Mouse (Mus musculus) G1E (cell line): ENCODE measurements around the gene Ccnk. TPM values are rescaled to one million over a fixed set of nuclear protein-coding genes. Genes with fewer than 3 reads are reported as not detected.

Experiments used
- ATAC-seq: 2 replicates; pipeline ENCODE4 v1.8.0; 2016; ENCODE audit warnings: mild to moderate bottlenecking; ENCODE audit not compliant: insufficient number of reproducible peaks, poor library complexity, low FRiP score, severe bottlenecking; ENCODE audit errors: extremely low read depth
- DNase-seq: peaks from one replicate; pipeline ENCODE4 v3.0.0; 2012; ENCODE audit warnings: low spot score
- H3K27me3 ChIP-seq: 2 replicates; pipeline ENCODE4 v1.6.1; 2012; ENCODE audit warnings: mild to moderate bottlenecking, low read length, inconsistent platforms; ENCODE audit not compliant: insufficient read depth
- H3K36me3 ChIP-seq: replicated peaks from 2 replicates; pipeline ENCODE3; 2012; ENCODE audit warnings: mild to moderate bottlenecking, inconsistent platforms
- H3K4me1 ChIP-seq: 2 replicates; pipeline ENCODE4 v1.6.1; 2012; ENCODE audit warnings: low read depth, low read length, inconsistent platforms, mixed read lengths; ENCODE audit not compliant: insufficient read depth
- H3K4me3 ChIP-seq: 2 replicates; pipeline ENCODE4 v1.5.1; 2012; ENCODE audit warnings: low read depth, mild to moderate bottlenecking, inconsistent platforms, low read length, moderate library complexity, mixed read lengths
- H3K9me3 ChIP-seq: replicated peaks from 2 replicates; pipeline ENCODE4 v1.6.1; 2012; ENCODE audit warnings: inconsistent platforms
- CTCF ChIP-seq: IDR thresholded peaks from 2 replicates; pipeline ENCODE4 v1.5.1; 2012; ENCODE audit warnings: low read depth, low read length, inconsistent platforms, mixed read lengths
- GATA1 ChIP-seq: IDR thresholded peaks from 2 replicates; pipeline ENCODE4 v1.6.1; 2012; ENCODE audit warnings: borderline replicate concordance, low read length, inconsistent platforms, mixed read lengths
- GATA2 ChIP-seq: IDR thresholded peaks from 2 replicates; pipeline ENCODE4 v1.6.1; 2012; ENCODE audit warnings: low read depth, low read length, inconsistent platforms, borderline replicate concordance
- POLR2AphosphoS5 ChIP-seq: IDR thresholded peaks from 2 replicates; pipeline ENCODE4 v1.6.1; 2012; ENCODE audit warnings: low read depth, low read length, inconsistent platforms; ENCODE audit not compliant: insufficient replicate concordance
- TAL1 ChIP-seq: conservative IDR thresholded peaks from 2 replicates; pipeline ENCODE4 v1.6.1; 2012; ENCODE audit warnings: low read depth, low read length, inconsistent platforms, mixed read lengths
- polyA plus RNA-seq: library from polyadenylated mRNA; stranded (reverse); fragments of >175 nt; gene quantifications from 2 replicates; pipeline ENCODE4 v1.2.3, GENCODE M21; 2012
- total RNA-seq, 2 experiments: library from RNA; stranded (forward) in 1 of 2; stranded (reverse) in 1 of 2; fragments of 200-1000 nt in 1 of 2; fragments of >200 nt in 1 of 2; fragmentation: Nextera tagmentation in 1 of 2; gene quantifications; 2 replicates each; pipeline ENCODE4 v1.2.3; 2014 to 2017

Gene Ccnk
- total and polyA plus RNA-seq, 3 experiments, result 13.9 to 214 (median 206) TPM

- H3K4me1 ChIP-seq, result no peaks in the 10 kb centered on the region
- TF ChIP-seq GATA1 (no peak), TAL1 (no peak)
- no peak for ATAC-seq
These were observed 32.7 kb downstream of the Ccnk start for GRCm38 (mm10) chr12:108212071-108212470.

GRCm38 (mm10) chr12:108212476-108212875 lies 33.1 kb downstream of the Ccnk start:
- no peak for TF ChIP-seq GATA2
- TF ChIP-seq TAL1, result no peak
- TF ChIP-seq CTCF, result no peak
- TF ChIP-seq GATA1, result no peak
- no peak for TF ChIP-seq POLR2AphosphoS5
- Histone ChIP-seq H3K36me3 (no peaks in the 10 kb centered on the region), H3K9me3 (peaks cover 76% of the 10 kb centered on the region), H3K4me3 (no peak overlapping the region), H3K27me3 (no peaks in the 10 kb centered on the region; the same call in 1 of the 2 replicates), H3K4me1 (no peaks in the 10 kb centered on the region)
- no peak for DNase-seq
- ATAC-seq, result no peak

More at GRCm38 (mm10) chr12:108212071-108212470, 32.7 kb downstream of the Ccnk start:
- Histone ChIP-seq H3K36me3 (no peaks in the 10 kb centered on the region), H3K27me3 (no peaks in the 10 kb centered on the region; the same call in 1 of the 2 replicates), H3K9me3 (peaks cover 72% of the 10 kb centered on the region), H3K4me3 (no peak overlapping the region)
- DNase-seq, result no peak

- Histone ChIP-seq H3K9me3 (peaks cover 84% of the 10 kb centered on the region), H3K27me3 (no peaks in the 10 kb centered on the region; the same call in 1 of the 2 replicates), H3K36me3 (no peaks in the 10 kb centered on the region), H3K4me3 (no peak overlapping the region), H3K4me1 (no peaks in the 10 kb centered on the region)
- ATAC-seq (no peak), DNase-seq (no peak)
- TF ChIP-seq POLR2AphosphoS5 (no peak), TAL1 (no peak), GATA1 (no peak), CTCF (no peak), GATA2 (no peak)
These were observed 34.0 kb downstream of the Ccnk start for GRCm38 (mm10) chr12:108213090-108214041.

GRCm38 (mm10) chr12:108215090-108215489 lies 35.7 kb downstream of the Ccnk start:
- no peaks in the 10 kb centered on the region; the same call in 1 of the 2 replicates for H3K27me3 ChIP-seq

GRCm38 (mm10) chr12:108216611-108217370 lies 37.4 kb downstream of the Ccnk start:
- Histone ChIP-seq H3K9me3 (peaks cover 94% of the 10 kb centered on the region), H3K27me3 (no peaks in the 10 kb centered on the region; the same call in 1 of the 2 replicates), H3K4me3 (no peak overlapping the region), H3K36me3 (no peaks in the 10 kb centered on the region), H3K4me1 (no peaks in the 10 kb centered on the region)
- TF ChIP-seq GATA2, result no peak
- no peak for TF ChIP-seq CTCF
- TF ChIP-seq POLR2AphosphoS5, result no peak
- no peak for TF ChIP-seq GATA1
- TF ChIP-seq TAL1, result no peak
- ATAC-seq (no peak), DNase-seq (no peak)

More at GRCm38 (mm10) chr12:108215090-108215489, 35.7 kb downstream of the Ccnk start:
- peaks cover 93% of the 10 kb centered on the region for H3K9me3 ChIP-seq
- H3K4me3 ChIP-seq, result no peak overlapping the region; the same call in 1 of the 2 replicates
- no peak for DNase-seq
- no peaks in the 10 kb centered on the region for H3K36me3 ChIP-seq
- no peaks in the 10 kb centered on the region for H3K4me1 ChIP-seq
- no peak for ATAC-seq
- TF ChIP-seq GATA1 (no peak), TAL1 (no peak), CTCF (no peak), POLR2AphosphoS5 (no peak), GATA2 (no peak)

GRCm38 (mm10) chr12:108217572-108217971 lies 38.2 kb downstream of the Ccnk start:
- H3K9me3 ChIP-seq, result peaks cover 91% of the 10 kb centered on the region
- H3K36me3 ChIP-seq, result no peaks in the 10 kb centered on the region
- no peaks in the 10 kb centered on the region for H3K4me1 ChIP-seq
- TF ChIP-seq POLR2AphosphoS5 (no peak), GATA2 (no peak), CTCF (no peak), TAL1 (no peak), GATA1 (no peak)
- H3K4me3 ChIP-seq, result no peak overlapping the region
- ATAC-seq (no peak), DNase-seq (no peak)
- no peaks in the 10 kb centered on the region; the same call in 1 of the 2 replicates for H3K27me3 ChIP-seq
